Mouse (Mus musculus) lung, embryonic 14.5 days (tissue): ENCODE measurements around the gene Tmem254b. TPM values are rescaled to one million over a fixed set of nuclear protein-coding genes. Genes with fewer than 3 reads are reported as not detected.
A peak's percentile ranks its signal among the peaks of the same experiment; 100 is the strongest.
"Not testable (repeated sequence)": the region's sequence is repeated elsewhere in the genome, so short reads cannot be mapped to it uniquely, and the experiment has no call there.

Experiments used
- ATAC-seq: fragments of 200-750 bp; cut with Nextera tagmentation; 2 replicates; pipeline ENCODE4 v1.8.0; 2017; ENCODE audit warnings: mild to moderate bottlenecking, moderate TSS enrichment, moderate library complexity; ENCODE audit not compliant: insufficient read depth
- DNase-seq: peaks from one replicate; pipeline ENCODE4 v3.0.0-alpha.2; 2015
- H3K27ac ChIP-seq: fragments of 300-500 bp; sonication (generic); 2 replicates; pipeline ENCODE4 v1.5.1; 2014; ENCODE audit warnings: low read depth, mild to moderate bottlenecking, moderate library complexity
- H3K27me3 ChIP-seq: fragments of 300-500 bp; sonication (generic); 2 replicates; pipeline ENCODE4 v1.6.1; 2014; ENCODE audit warnings: low read length, control low read depth; ENCODE audit not compliant: insufficient read depth
- H3K36me3 ChIP-seq: fragments of 300-500 bp; sonication (generic); 2 replicates; pipeline ENCODE4 v1.6.1; 2014; ENCODE audit warnings: control low read depth; ENCODE audit not compliant: insufficient read depth
- H3K4me1 ChIP-seq: fragments of 300-500 bp; sonication (generic); 2 replicates; pipeline ENCODE4 v1.6.1; 2014; ENCODE audit warnings: antibody characterized with exemption, control low read depth; ENCODE audit not compliant: insufficient read depth
- H3K4me2 ChIP-seq: fragments of 300-500 bp; sonication (generic); 2 replicates; pipeline ENCODE4 v1.6.1; 2014; ENCODE audit warnings: mild to moderate bottlenecking
- H3K4me3 ChIP-seq: fragments of 300-500 bp; sonication (generic); 2 replicates; pipeline ENCODE4 v1.5.1; 2014; ENCODE audit warnings: low read depth, low read length
- H3K9ac ChIP-seq: fragments of 300-500 bp; sonication (generic); 2 replicates; pipeline ENCODE4 v1.6.1; 2014
- H3K9me3 ChIP-seq: fragments of 300-500 bp; sonication (generic); 2 replicates; pipeline ENCODE4 v1.6.1; 2016; ENCODE audit warnings: low read depth, low read length, control low read depth
- WGBS: fragments of 180-500 bp; shearing (Covaris S2); extraction: QIAGEN DNeasy Blood & Tissue Kit; methylation state at CpG from one replicate; pipeline ENCODE4 v1.1.7; 2014; 5-methylcytosine and 5-hydroxymethylcytosine counted together
- polyA plus RNA-seq: library from polyadenylated mRNA; unstranded; fragments of >200 nt; fragmentation: Nextera tagmentation; extraction: Ambion mirVana; gene quantifications from 2 replicates; pipeline ENCODE4 v1.2.1, GENCODE M21; 2014

Tmem254b gene
- 23.6 and 24.2 TPM in 2 replicates for polyA plus RNA-seq

GRCm38 (mm10) chr14:26206926-26207247, at the start of gene Tmem254b:
Gene Tmem254b (minus strand): TSS chr14:26207041.
- peak; percentile 90 for ATAC-seq
- WGBS = no CpG with 5 or more reads among the region's 10 CpGs
- H3K9me3 ChIP-seq, H3K4me3 ChIP-seq, H3K27me3 ChIP-seq, H3K27ac ChIP-seq, H3K4me2 ChIP-seq, H3K9ac ChIP-seq, DNase-seq, H3K4me1 ChIP-seq, H3K36me3 ChIP-seq: not testable (repeated sequence)

- H3K4me2 ChIP-seq, H3K27me3 ChIP-seq, DNase-seq, ATAC-seq, H3K4me1 ChIP-seq, H3K27ac ChIP-seq, H3K36me3 ChIP-seq, H3K9me3 ChIP-seq, H3K9ac ChIP-seq, H3K4me3 ChIP-seq: not testable (repeated sequence)
- no CpG with 5 or more reads among the region's 2 CpGs for WGBS
Measured at GRCm38 (mm10) chr14:26237183-26237582, 30.3 kb upstream of the Tmem254b start.

GRCm38 (mm10) chr14:26216233-26217000, 9.6 kb upstream of the Tmem254b start:
- H3K27ac ChIP-seq, H3K27me3 ChIP-seq, H3K4me2 ChIP-seq, H3K4me3 ChIP-seq, H3K4me1 ChIP-seq, H3K9me3 ChIP-seq, ATAC-seq, H3K9ac ChIP-seq, DNase-seq, H3K36me3 ChIP-seq: not testable (repeated sequence)
- WGBS = no CpG with 5 or more reads among the region's 5 CpGs

GRCm38 (mm10) chr14:26206197-26206925, 480 bp downstream of the Tmem254b start:
- not testable (repeated sequence) for H3K4me3 ChIP-seq, H3K36me3 ChIP-seq, H3K4me2 ChIP-seq, H3K27ac ChIP-seq, H3K4me1 ChIP-seq, DNase-seq, H3K9ac ChIP-seq, H3K9me3 ChIP-seq, H3K27me3 ChIP-seq
- WGBS = no CpG with 5 or more reads among the region's 44 CpGs
- peak; percentile 93 for ATAC-seq

GRCm38 (mm10) chr14:26197851-26198250, 9.0 kb downstream of the Tmem254b start:
- DNase-seq, H3K9me3 ChIP-seq, H3K9ac ChIP-seq, H3K4me3 ChIP-seq, H3K27me3 ChIP-seq, H3K27ac ChIP-seq, H3K4me2 ChIP-seq, H3K36me3 ChIP-seq, H3K4me1 ChIP-seq: not testable (repeated sequence)
- peak; percentile 80 for ATAC-seq
- WGBS = no CpG with 5 or more reads among the region's 3 CpGs

GRCm38 (mm10) chr14:26188361-26188760, 18.5 kb downstream of the Tmem254b start:
- not testable (repeated sequence) for H3K4me3 ChIP-seq, H3K36me3 ChIP-seq, H3K9ac ChIP-seq, H3K9me3 ChIP-seq, ATAC-seq, H3K27me3 ChIP-seq, H3K4me1 ChIP-seq, DNase-seq, H3K27ac ChIP-seq, H3K4me2 ChIP-seq
- WGBS = no CpG with 5 or more reads among the region's 8 CpGs

- not testable (repeated sequence) for H3K4me3 ChIP-seq, DNase-seq, H3K9me3 ChIP-seq, H3K27me3 ChIP-seq, H3K27ac ChIP-seq, ATAC-seq, H3K9ac ChIP-seq, H3K36me3 ChIP-seq, H3K4me2 ChIP-seq, H3K4me1 ChIP-seq
- WGBS = no CpG with 5 or more reads among the region's 9 CpGs
Measured at GRCm38 (mm10) chr14:26186638-26187037, 20.2 kb downstream of the Tmem254b start.

- H3K27me3 ChIP-seq, H3K27ac ChIP-seq, H3K4me1 ChIP-seq, H3K4me3 ChIP-seq, H3K36me3 ChIP-seq, H3K9me3 ChIP-seq, DNase-seq, H3K4me2 ChIP-seq, H3K9ac ChIP-seq: not testable (repeated sequence)
- ATAC-seq = peak; percentile 31; the same call in 1 of the 2 replicates
- no CpG with 5 or more reads among the region's 10 CpGs for WGBS
Measured at GRCm38 (mm10) chr14:26182380-26182779, 24.5 kb downstream of the Tmem254b start, which contains the start of gene Plac9b. Gene Plac9b (minus strand): TSS chr14:26182480.

GRCm38 (mm10) chr14:26181660-26182059, 25.2 kb downstream of the Tmem254b start:
- not testable (repeated sequence) for H3K36me3 ChIP-seq, H3K27ac ChIP-seq, H3K9ac ChIP-seq, H3K4me2 ChIP-seq, H3K27me3 ChIP-seq, H3K4me1 ChIP-seq, ATAC-seq, DNase-seq, H3K4me3 ChIP-seq, H3K9me3 ChIP-seq
- no CpG with 5 or more reads among the region's 10 CpGs for WGBS

GRCm38 (mm10) chr14:26175028-26175427, 31.8 kb downstream of the Tmem254b start:
- ATAC-seq = peak; percentile 52; the same call in 1 of the 2 replicates

More at GRCm38 (mm10) chr14:26175028-26175427, 31.8 kb downstream of the Tmem254b start:
- not testable (repeated sequence) for H3K36me3 ChIP-seq, H3K9ac ChIP-seq, H3K4me2 ChIP-seq, H3K27me3 ChIP-seq, H3K4me3 ChIP-seq, DNase-seq, H3K9me3 ChIP-seq, H3K27ac ChIP-seq, H3K4me1 ChIP-seq
- WGBS = no CpG with 5 or more reads among the region's 6 CpGs
